Mouse (Mus musculus) heart, embryonic 16.5 days (tissue): ENCODE data around the gene Olfml2b. TPM values are rescaled to one million over a fixed set of nuclear protein-coding genes. Genes with fewer than 3 reads are reported as not detected.

Experiments
- ATAC-seq: fragments of 200-750 bp; cut with Nextera tagmentation; replicated peaks from 2 replicates; pipeline ENCODE4 v1.8.0; 2017; ENCODE audit warnings: moderate number of reproducible peaks; ENCODE audit not compliant: insufficient read depth, low FRiP score; ENCODE audit errors: extremely low read depth
- H3K27ac ChIP-seq: fragments of 300-500 bp; sonication (generic); 2 replicates; pipeline ENCODE4 v1.5.1; 2014; ENCODE audit warnings: mild to moderate bottlenecking, low read length, control low read depth, moderate library complexity
- H3K27me3 ChIP-seq: fragments of 300-500 bp; sonication (generic); 2 replicates; pipeline ENCODE4 v1.6.1; 2014; ENCODE audit warnings: low read length, mixed read lengths; ENCODE audit not compliant: control insufficient read depth, insufficient read depth
- H3K36me3 ChIP-seq: fragments of 300-500 bp; sonication (generic); 2 replicates; pipeline ENCODE4 v1.6.1; 2014; ENCODE audit not compliant: control insufficient read depth, insufficient read depth
- H3K4me1 ChIP-seq: fragments of 300-500 bp; sonication (generic); 2 replicates; pipeline ENCODE4 v1.6.1; 2014; ENCODE audit warnings: low read length, mixed read lengths; ENCODE audit not compliant: control insufficient read depth, insufficient read depth
- H3K4me2 ChIP-seq: fragments of 300-500 bp; sonication (generic); 2 replicates; pipeline ENCODE4 v1.6.1; 2014; ENCODE audit warnings: low read depth, mild to moderate bottlenecking, control low read depth, low read length
- H3K4me3 ChIP-seq: fragments of 300-500 bp; sonication (generic); 2 replicates; pipeline ENCODE4 v1.5.1; 2014; ENCODE audit warnings: mild to moderate bottlenecking, control low read depth, low read length
- H3K9ac ChIP-seq: fragments of 300-500 bp; sonication (generic); 2 replicates; pipeline ENCODE4 v1.6.1; 2014; ENCODE audit warnings: low read length, control low read depth
- H3K9me3 ChIP-seq: fragments of 300-500 bp; sonication (generic); replicated peaks from 2 replicates; pipeline ENCODE4 v1.6.1; 2016; ENCODE audit warnings: low read length; ENCODE audit not compliant: control insufficient read depth
- WGBS: fragments of 180-500 bp; shearing (Covaris S2); extraction: QIAGEN DNeasy Blood & Tissue Kit; methylation state at CpG from one replicate; pipeline ENCODE4 v1.1.7; 2014; 5-methylcytosine and 5-hydroxymethylcytosine counted together
- polyA plus RNA-seq: library from polyadenylated mRNA; unstranded; fragments of >200 nt; fragmentation: Nextera tagmentation; extraction: Ambion mirVana; gene quantifications from 2 replicates; pipeline ENCODE4 v1.2.1, GENCODE M21; 2015

Olfml2b gene
- polyA plus RNA-seq, 1 experiment from 2014 or later = 30.2 TPM

- WGBS = 85% methylated on average over 8 of the region's 8 CpGs
- no peak for ATAC-seq
- Histone ChIP-seq H3K36me3 (no peaks in the 10 kb centered on the region), H3K9me3 (no peaks in the 10 kb centered on the region), H3K27me3 (no peaks in the 10 kb centered on the region), H3K4me2 (no peak overlapping the region), H3K4me1 (no peaks in the 10 kb centered on the region), H3K4me3 (no peak overlapping the region), H3K9ac (no peak overlapping the region), H3K27ac (no peak overlapping the region)
These were observed 85.1 kb downstream of the Olfml2b start for GRCm38 (mm10) chr1:170729267-170729962.

- no peak overlapping the region for H3K4me2 ChIP-seq
- no peaks in the 10 kb centered on the region for H3K9me3 ChIP-seq
- H3K9ac ChIP-seq = no peak overlapping the region
- H3K4me1 ChIP-seq = peaks cover 6% of the 10 kb centered on the region; the same call in 1 of the 2 replicates
- H3K27ac ChIP-seq = no peak overlapping the region
- H3K36me3 ChIP-seq = no peaks in the 10 kb centered on the region
- no peaks in the 10 kb centered on the region for H3K27me3 ChIP-seq
- ATAC-seq = no peak
- no peak overlapping the region for H3K4me3 ChIP-seq
- 74% methylated on average over 11 of the region's 11 CpGs for WGBS
These were observed 87.7 kb downstream of the Olfml2b start for GRCm38 (mm10) chr1:170731865-170732595.

Other genes with a start within 250 kb of the Olfml2b start
- gene Nos1ap, start 54.7 kb upstream of the Olfml2b start, polyA plus RNA-seq = 14.6 and 15.9 TPM in 2 replicates
- 10.1 and 11.2 TPM in 2 replicates for gene Atf6, start 223.2 kb downstream of the Olfml2b start, polyA plus RNA-seq
- 0.53 and 0.71 TPM in 2 replicates for gene Gm26620, start 240.5 kb downstream of the Olfml2b start, polyA plus RNA-seq
- gene Dusp12, start 241.0 kb downstream of the Olfml2b start, polyA plus RNA-seq = 20.7 and 22.1 TPM in 2 replicates